Mouse (Mus musculus): ENCODE measurements at regions not wholly inside any gene's neighbourhood (a gene's known extent, or its start where the extent isn't known, plus 50 kb on each side); places are given as distances from the start of the nearest gene placed in this dataset.

- peak in 1 of 2 experiments; percentile 25 for DNase-seq
- no peak overlapping the region; the same call in 1 of the 2 replicates for H3K27ac ChIP-seq (ENCODE audit: insufficient read depth, low read length)
- 21% methylated on average over 24 of the region's 24 CpGs for WGBS
- H3K4me3 ChIP-seq (replicated peaks; ENCODE audit: insufficient read depth, low read depth, low read length), result no peak overlapping the region
- TF ChIP-seq CTCF (IDR thresholded peaks at IDR 0.05; ENCODE audit: borderline replicate concordance, insufficient read depth, low read depth, low read length), result no peak
- no peak for TF ChIP-seq POLR2A (IDR thresholded peaks at IDR 0.05; ENCODE audit: borderline replicate concordance, insufficient read depth, low read length)
- no peaks in the 10 kb centered on the region; the same call in 1 of the 2 replicates for H3K27me3 ChIP-seq (ENCODE audit: control insufficient read depth, insufficient read depth, low read length)
- H3K4me1 ChIP-seq (ENCODE audit: control insufficient read depth, insufficient read depth, low read length), result no peaks in the 10 kb centered on the region
Measured at GRCm38 (mm10) chr5:111554551-111555311, 137.6 kb downstream of the Mn1 start.

- Histone ChIP-seq H3K27me3 (ENCODE audit: control insufficient read depth, insufficient read depth, low read length) (no peaks in the 10 kb centered on the region; the same call in 1 of the 2 replicates), H3K4me1 (ENCODE audit: control insufficient read depth, insufficient read depth, low read length) (no peaks in the 10 kb centered on the region), H3K27ac (ENCODE audit: insufficient read depth, low read length) (no peak overlapping the region), H3K4me3 (replicated peaks; ENCODE audit: insufficient read depth, low read depth, low read length) (no peak overlapping the region)
- 5% methylated on average over 5 of the region's 5 CpGs for WGBS
- TF ChIP-seq POLR2A (IDR thresholded peaks at IDR 0.05; ENCODE audit: borderline replicate concordance, insufficient read depth, low read length) (no peak), CTCF (IDR thresholded peaks at IDR 0.05; ENCODE audit: borderline replicate concordance, insufficient read depth, low read depth, low read length) (no peak)
- DNase-seq, result no peak
Measured at GRCm38 (mm10) chr5:111555312-111555957, 138.3 kb downstream of the Mn1 start.

- no peak overlapping the region for H3K27ac ChIP-seq (ENCODE audit: insufficient read depth, low read length)
- H3K27me3 ChIP-seq (ENCODE audit: control insufficient read depth, insufficient read depth, low read length), result no peaks in the 10 kb centered on the region; the same call in 1 of the 2 replicates
- DNase-seq, result no peak
- no peaks in the 10 kb centered on the region for H3K4me1 ChIP-seq (ENCODE audit: control insufficient read depth, insufficient read depth, low read length)
- TF ChIP-seq POLR2A (IDR thresholded peaks at IDR 0.05; ENCODE audit: borderline replicate concordance, insufficient read depth, low read length) (no peak), CTCF (IDR thresholded peaks at IDR 0.05; ENCODE audit: borderline replicate concordance, insufficient read depth, low read depth, low read length) (no peak)
- 69% methylated on average over 7 of the region's 7 CpGs for WGBS
- no peak overlapping the region for H3K4me3 ChIP-seq (replicated peaks; ENCODE audit: insufficient read depth, low read depth, low read length)
Measured at GRCm38 (mm10) chr5:111555981-111556380, 138.8 kb downstream of the Mn1 start.

- no peak overlapping the region for H3K27ac ChIP-seq (ENCODE audit: insufficient read depth, low read length)
- no peaks in the 10 kb centered on the region; the same call in 1 of the 2 replicates for H3K27me3 ChIP-seq (ENCODE audit: control insufficient read depth, insufficient read depth, low read length)
- H3K4me1 ChIP-seq (ENCODE audit: control insufficient read depth, insufficient read depth, low read length), result no peaks in the 10 kb centered on the region
- no peak for TF ChIP-seq CTCF (IDR thresholded peaks at IDR 0.05; ENCODE audit: borderline replicate concordance, insufficient read depth, low read depth, low read length)
- TF ChIP-seq POLR2A (IDR thresholded peaks at IDR 0.05; ENCODE audit: borderline replicate concordance, insufficient read depth, low read length), result no peak
- 22% methylated on average over 9 of the region's 9 CpGs for WGBS
- peak in 1 of 2 experiments; percentile 20 for DNase-seq
- no peak overlapping the region for H3K4me3 ChIP-seq (replicated peaks; ENCODE audit: insufficient read depth, low read depth, low read length)
Measured at GRCm38 (mm10) chr5:111560432-111560831, 143.3 kb downstream of the Mn1 start.

GRCm38 (mm10) chr5:111561301-111561700 is 144.1 kb downstream of the Mn1 start:
- H3K4me3 ChIP-seq (replicated peaks; ENCODE audit: insufficient read depth, low read depth, low read length), result no peak overlapping the region
- 85% methylated on average over 10 of the region's 10 CpGs for WGBS
- H3K27ac ChIP-seq (ENCODE audit: insufficient read depth, low read length), result no peak overlapping the region
- no peak for TF ChIP-seq POLR2A (IDR thresholded peaks at IDR 0.05; ENCODE audit: borderline replicate concordance, insufficient read depth, low read length)
- TF ChIP-seq CTCF (IDR thresholded peaks at IDR 0.05; ENCODE audit: borderline replicate concordance, insufficient read depth, low read depth, low read length), result no peak
- H3K27me3 ChIP-seq (ENCODE audit: control insufficient read depth, insufficient read depth, low read length), result no peaks in the 10 kb centered on the region; the same call in 1 of the 2 replicates
- no peaks in the 10 kb centered on the region for H3K4me1 ChIP-seq (ENCODE audit: control insufficient read depth, insufficient read depth, low read length)
- no peak for DNase-seq

- no peak overlapping the region for H3K4me3 ChIP-seq (replicated peaks; ENCODE audit: insufficient read depth, low read depth, low read length)
- H3K27me3 ChIP-seq (ENCODE audit: control insufficient read depth, insufficient read depth, low read length), result no peaks in the 10 kb centered on the region; the same call in 1 of the 2 replicates
- TF ChIP-seq CTCF (IDR thresholded peaks at IDR 0.05; ENCODE audit: borderline replicate concordance, insufficient read depth, low read depth, low read length) (no peak), POLR2A (IDR thresholded peaks at IDR 0.05; ENCODE audit: borderline replicate concordance, insufficient read depth, low read length) (no peak)
- H3K4me1 ChIP-seq (ENCODE audit: control insufficient read depth, insufficient read depth, low read length), result no peaks in the 10 kb centered on the region
- no peak overlapping the region for H3K27ac ChIP-seq (ENCODE audit: insufficient read depth, low read length)
- 16% methylated on average over 10 of the region's 10 CpGs for WGBS
- DNase-seq, result no peak
Measured at GRCm38 (mm10) chr5:111570826-111571225, 153.7 kb downstream of the Mn1 start.

- H3K27me3 ChIP-seq (ENCODE audit: control insufficient read depth, insufficient read depth, low read length), result no peaks in the 10 kb centered on the region; the same call in 1 of the 2 replicates
- no peak for TF ChIP-seq POLR2A (IDR thresholded peaks at IDR 0.05; ENCODE audit: borderline replicate concordance, insufficient read depth, low read length)
- TF ChIP-seq CTCF (IDR thresholded peaks at IDR 0.05; ENCODE audit: borderline replicate concordance, insufficient read depth, low read depth, low read length), result no peak
- WGBS, result 24% methylated on average over 13 of the region's 13 CpGs
- DNase-seq, result no peak
- H3K4me1 ChIP-seq (ENCODE audit: control insufficient read depth, insufficient read depth, low read length), result no peaks in the 10 kb centered on the region
- H3K4me3 ChIP-seq (replicated peaks; ENCODE audit: insufficient read depth, low read depth, low read length), result no peak overlapping the region
- H3K27ac ChIP-seq (ENCODE audit: insufficient read depth, low read length), result no peak overlapping the region
Measured at GRCm38 (mm10) chr5:111573265-111573873, 156.2 kb downstream of the Mn1 start.
